Mouse (Mus musculus): ENCODE data around the gene Crybg2.

DNA sequence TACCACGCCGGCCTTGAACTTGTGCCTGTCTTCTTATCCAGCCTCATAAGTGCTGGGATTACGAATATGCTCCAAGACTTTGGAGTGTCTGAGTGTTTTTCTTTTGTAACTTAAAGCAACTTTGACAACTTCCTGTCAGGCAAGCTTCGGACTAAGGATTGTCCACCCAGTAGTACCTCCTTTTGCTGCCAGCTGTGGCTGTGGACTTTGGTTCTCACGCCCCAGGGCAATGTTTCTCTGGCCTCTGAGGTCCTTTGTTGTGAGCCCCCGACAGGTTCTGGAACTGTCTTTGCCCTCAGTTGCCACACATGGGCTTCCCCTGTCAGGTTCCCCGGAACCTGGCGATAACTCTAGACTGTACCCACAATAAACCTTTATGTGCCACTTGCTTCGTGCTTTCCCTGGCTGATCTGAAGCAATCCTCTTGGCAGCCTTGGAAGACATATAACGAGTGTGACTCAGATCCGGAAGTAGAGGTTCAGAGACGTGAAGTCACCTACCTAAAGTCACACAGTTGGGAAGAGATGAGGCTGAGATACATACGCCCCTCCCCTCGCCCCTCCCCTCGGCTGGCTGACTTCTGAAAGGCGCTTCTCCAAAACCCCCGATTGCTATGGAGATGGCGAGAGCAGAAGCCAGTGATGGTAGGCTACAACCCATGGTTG is 683 bp downstream of the Crybg2 start:
- no peak for TF ChIP-seq CTCF (IDR thresholded peaks at IDR 0.05; ENCODE audit: low read depth)
- TF ChIP-seq EP300 (IDR thresholded peaks at IDR 0.05; ENCODE audit: low read depth) = no peak
